Mouse (Mus musculus): ENCODE results near the gene Olfr657.

- TF ChIP-seq CTCF (IDR thresholded peaks at IDR 0.05; ENCODE audit: low read depth, low read length) (peak; percentile 60), POLR2A (IDR thresholded peaks at IDR 0.05; ENCODE audit: borderline replicate concordance, low read depth, low read length) (no peak)
Measured at GRCm38 (mm10) chr7:104603173-104603572, 21.4 kb upstream of the Olfr657 start.
